Mouse (Mus musculus) stomach, embryonic 15.5 days (tissue): ENCODE results near the gene Spdye4b. TPM values are rescaled to one million over a fixed set of nuclear protein-coding genes. Genes with fewer than 3 reads are reported as not detected.

Source experiments
- microRNA-seq: library from miRNA; unstranded; fragments of <30 nt; microRNA quantifications from one replicate; pipeline ENCODE4, GENCODE M21; 2016
- polyA plus RNA-seq: library from polyadenylated mRNA; unstranded; fragments of >200 nt; fragmentation: Nextera tagmentation; extraction: Ambion mirVana; gene quantifications from 2 replicates; pipeline ENCODE4 v1.2.1, GENCODE M21; 2015

Gene Spdye4b
- polyA plus RNA-seq, 1 experiment from 2014 or later: not detected

Small RNAs within 50 kb of the gene (microRNA-seq; reads per million reads assigned to microRNA genes)
- gene Gm44405: not detected

Other genes with a start within 250 kb of the Spdye4b start
- 181 and 185 TPM in 2 replicates for gene Fscn1, start 220.7 kb upstream of the Spdye4b start, polyA plus RNA-seq
- 33.9 and 35.2 TPM in 2 replicates for gene Rnf216, start 68.0 kb upstream of the Spdye4b start, polyA plus RNA-seq
- gene Olfr718-ps1, start 33.4 kb upstream of the Spdye4b start, polyA plus RNA-seq: not detected in 2 replicates
- gene Rbak, start 242 bp upstream of the Spdye4b start, polyA plus RNA-seq: 10.5 and 11.1 TPM in 2 replicates
- not detected in 2 replicates for gene Spdye4a, start 45.9 kb downstream of the Spdye4b start, polyA plus RNA-seq
- gene Zfp12, start 54.1 kb downstream of the Spdye4b start, polyA plus RNA-seq: 12.8 and 13.2 TPM in 2 replicates
- 3.0 and 3.3 TPM in 2 replicates for gene Zfp316, start 89.0 kb downstream of the Spdye4b start, polyA plus RNA-seq
- 0.09 TPM in 2 replicates for gene Zfp853, start 112.6 kb downstream of the Spdye4b start, polyA plus RNA-seq
- gene E130309D02Rik, start 134.3 kb downstream of the Spdye4b start, polyA plus RNA-seq: 32.6 and 34.3 TPM in 2 replicates
- 66.5 and 70.2 TPM in 2 replicates for gene Zdhhc4, start 148.2 kb downstream of the Spdye4b start, polyA plus RNA-seq
- gene Grid2ip, start 176.3 kb downstream of the Spdye4b start, polyA plus RNA-seq: 1.1 and 2.0 TPM in 2 replicates
- gene Kdelr2, start 222.8 kb downstream of the Spdye4b start, polyA plus RNA-seq: 357 and 384 TPM in 2 replicates